Mouse (Mus musculus) layer of hippocampus, postnatal 10 days (tissue): ENCODE measurements at regions not wholly inside any gene's neighbourhood (a gene's known extent, or its start where the extent isn't known, plus 50 kb on each side); places are given as distances from the start of the nearest gene placed in this dataset.

ENCODE experiments used
- DNase-seq, 2 experiments: peaks; one replicate each; pipeline ENCODE4 v3.0.0; 2021; ENCODE audit warnings: low spot score in 2 of 2

- no peak for DNase-seq
Measured at GRCm38 (mm10) chr11:57904216-57904615, 71.6 kb upstream of the Hand1 start.

- no peak for DNase-seq
Measured at GRCm38 (mm10) chr11:57899335-57899734, 66.7 kb upstream of the Hand1 start.

GRCm38 (mm10) chr11:57895497-57895896, 62.9 kb upstream of the Hand1 start:
- no peak for DNase-seq

GRCm38 (mm10) chr11:57882736-57883635, 50.4 kb upstream of the Hand1 start:
- no peak for DNase-seq
